Mouse (Mus musculus) kidney, adult 11 months (tissue): Measurements from ENCODE around the gene Sirpa.

ENCODE experiments used
- DNase-seq: peaks from one replicate; pipeline ENCODE4 v3.0.0; 2022

Gene Sirpa

GRCm38 (mm10) chr2:129585904-129586514 lies 6.6 kb upstream of the Sirpa start:
- DNase-seq: no peak

GRCm38 (mm10) chr2:129587241-129587640 lies 5.4 kb upstream of the Sirpa start:
- DNase-seq: no peak

- no peak for DNase-seq
Observed at GRCm38 (mm10) chr2:129587825-129588251, 4.8 kb upstream of the Sirpa start.

- no peak for DNase-seq
Observed at GRCm38 (mm10) chr2:129591897-129592296, 738 bp upstream of the Sirpa start.

- DNase-seq: peak; percentile 72
Observed at GRCm38 (mm10) chr2:129593141-129593875, 673 bp downstream of the Sirpa start.

GRCm38 (mm10) chr2:129593876-129594421 lies 1.3 kb downstream of the Sirpa start:
- DNase-seq: no peak

GRCm38 (mm10) chr2:129594569-129594968 lies 1.9 kb downstream of the Sirpa start:
- no peak for DNase-seq

- DNase-seq: no peak
Observed at GRCm38 (mm10) chr2:129595206-129595605, 2.6 kb downstream of the Sirpa start.

GRCm38 (mm10) chr2:129595661-129596209 lies 3.1 kb downstream of the Sirpa start:
- DNase-seq: peak; percentile 68

- DNase-seq: no peak
Observed at GRCm38 (mm10) chr2:129596555-129597172, 4.0 kb downstream of the Sirpa start.

GRCm38 (mm10) chr2:129597581-129597980 lies 4.9 kb downstream of the Sirpa start:
- no peak for DNase-seq

GRCm38 (mm10) chr2:129598094-129598493 lies 5.5 kb downstream of the Sirpa start:
- DNase-seq: no peak

GRCm38 (mm10) chr2:129599231-129600084 lies 6.8 kb downstream of the Sirpa start:
- DNase-seq: no peak

- DNase-seq: no peak
Observed at GRCm38 (mm10) chr2:129601059-129601650, 8.5 kb downstream of the Sirpa start.

GRCm38 (mm10) chr2:129601894-129602663 lies 9.4 kb downstream of the Sirpa start:
- no peak for DNase-seq

- DNase-seq: no peak
Observed at GRCm38 (mm10) chr2:129602856-129603255, 10.2 kb downstream of the Sirpa start.

- no peak for DNase-seq
Observed at GRCm38 (mm10) chr2:129603536-129603935, 10.9 kb downstream of the Sirpa start.

- DNase-seq: no peak
Observed at GRCm38 (mm10) chr2:129604032-129604431, 11.4 kb downstream of the Sirpa start.

GRCm38 (mm10) chr2:129605816-129606215 lies 13.2 kb downstream of the Sirpa start:
- DNase-seq: no peak

- DNase-seq: no peak
Observed at GRCm38 (mm10) chr2:129606269-129606668, 13.6 kb downstream of the Sirpa start.

- no peak for DNase-seq
Observed at GRCm38 (mm10) chr2:129606899-129607298, 14.3 kb downstream of the Sirpa start.
